Mouse (Mus musculus) intestine, embryonic 16.5 days (tissue): Measurements from ENCODE around the gene Duxf3. TPM values are rescaled to one million over a fixed set of nuclear protein-coding genes. Genes with fewer than 3 reads are reported as not detected.
"Not testable (repeated sequence)": the region's sequence is repeated elsewhere in the genome, so short reads cannot be mapped to it uniquely, and the experiment has no call there.

Experiments
- ATAC-seq: fragments of 200-750 bp; cut with Nextera tagmentation; 2 replicates; pipeline ENCODE4 v1.8.0; 2017; ENCODE audit warnings: moderate TSS enrichment, moderate library complexity
- H3K27ac ChIP-seq: fragments of 300-500 bp; sonication (generic); 2 replicates; pipeline ENCODE4 v1.5.1; 2014; ENCODE audit warnings: mild to moderate bottlenecking, low read length
- H3K27me3 ChIP-seq: fragments of 300-500 bp; sonication (generic); replicated peaks from 2 replicates; pipeline ENCODE4 v1.6.1; 2014; ENCODE audit warnings: low read length, control low read depth, mixed read lengths; ENCODE audit not compliant: control insufficient read depth, insufficient read depth
- H3K36me3 ChIP-seq: fragments of 300-500 bp; sonication (generic); 2 replicates; pipeline ENCODE4 v1.6.1; 2014; ENCODE audit warnings: low read length, control low read depth; ENCODE audit not compliant: control insufficient read depth, insufficient read depth
- H3K4me1 ChIP-seq: fragments of 300-500 bp; sonication (generic); 2 replicates; pipeline ENCODE4 v1.6.1; 2014; ENCODE audit warnings: low read length, control low read depth, mixed read lengths; ENCODE audit not compliant: control insufficient read depth, insufficient read depth
- H3K4me2 ChIP-seq: fragments of 300-500 bp; sonication (generic); 2 replicates; pipeline ENCODE4 v1.6.1; 2014; ENCODE audit warnings: low read depth, low read length, control low read depth
- H3K4me3 ChIP-seq: fragments of 300-500 bp; sonication (generic); 2 replicates; pipeline ENCODE4 v1.5.1; 2014; ENCODE audit warnings: mild to moderate bottlenecking, low read length
- H3K9ac ChIP-seq: fragments of 300-500 bp; sonication (generic); 2 replicates; pipeline ENCODE4 v1.6.1; 2014; ENCODE audit warnings: low read depth, low read length
- H3K9me3 ChIP-seq: fragments of 300-500 bp; sonication (generic); 2 replicates; pipeline ENCODE4 v1.6.1; 2016; ENCODE audit warnings: low read length, control low read depth; ENCODE audit not compliant: control insufficient read depth
- WGBS: fragments of 180-500 bp; shearing (Covaris S2); extraction: QIAGEN DNeasy Blood & Tissue Kit; methylation state at CpG from one replicate; pipeline ENCODE4 v1.1.7; 2014; 5-methylcytosine and 5-hydroxymethylcytosine counted together
- polyA plus RNA-seq: library from polyadenylated mRNA; unstranded; fragments of >200 nt; fragmentation: Nextera tagmentation; extraction: Ambion mirVana; gene quantifications from 2 replicates; pipeline ENCODE4 v1.2.1, GENCODE M21; 2015

The Duxf3 gene
- polyA plus RNA-seq, 1 experiment from 2014 or later: not detected

- not testable (repeated sequence) for H3K9me3 ChIP-seq, H3K9ac ChIP-seq, H3K4me3 ChIP-seq, H3K4me1 ChIP-seq, H3K27me3 ChIP-seq, H3K4me2 ChIP-seq, H3K36me3 ChIP-seq, ATAC-seq, H3K27ac ChIP-seq
- 84% methylated on average over 29 of the region's 31 CpGs for WGBS
These were observed 8.3 kb downstream of the Duxf3 start for GRCm38 (mm10) chr10:58223972-58224805.

DNA sequence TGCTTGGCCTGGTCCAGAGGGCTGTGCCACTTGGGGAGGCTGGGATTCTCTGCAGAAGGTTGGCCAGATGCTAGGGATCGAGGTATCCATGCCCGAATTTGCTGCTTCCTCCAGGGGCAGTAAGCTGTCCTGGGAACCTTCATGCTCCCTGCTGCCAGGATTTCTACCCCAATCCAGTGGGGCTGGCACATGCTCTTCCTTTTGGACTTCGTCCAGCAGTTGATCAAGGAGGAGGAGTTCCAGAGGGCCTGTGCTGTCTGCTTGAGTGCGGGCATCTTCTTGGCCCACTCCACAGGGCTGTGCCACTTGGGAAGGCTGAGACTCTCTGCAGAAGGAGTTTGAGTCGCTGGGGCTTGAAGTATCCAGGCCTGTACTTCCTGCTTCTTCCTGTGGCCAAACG is 9.3 kb downstream of the Duxf3 start:
- not testable (repeated sequence) for H3K27me3 ChIP-seq, ATAC-seq, H3K4me2 ChIP-seq, H3K4me1 ChIP-seq, H3K9me3 ChIP-seq, H3K9ac ChIP-seq, H3K27ac ChIP-seq, H3K36me3 ChIP-seq, H3K4me3 ChIP-seq
- 86% methylated on average over 3 of the region's 6 CpGs for WGBS

DNA sequence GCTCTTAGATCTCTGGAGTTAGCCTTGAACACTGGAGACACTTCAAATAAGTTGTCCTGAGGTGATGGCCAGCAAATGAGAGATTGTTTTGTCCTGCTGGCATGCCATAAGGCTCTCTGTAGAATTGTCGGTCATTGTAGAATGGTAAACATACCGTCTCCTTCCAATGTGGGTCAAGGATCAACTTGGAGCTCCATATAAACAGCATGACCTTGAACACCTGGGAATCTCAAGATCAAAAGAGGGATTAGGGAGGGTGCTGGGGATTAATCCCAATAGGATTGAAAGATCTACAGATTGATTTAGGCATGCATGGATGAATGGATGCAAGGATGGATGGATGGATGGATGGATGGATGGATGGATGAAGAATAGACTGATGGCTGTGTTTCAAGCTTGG is 10.9 kb downstream of the Duxf3 start:
- 87% methylated on average over 2 of the region's 2 CpGs for WGBS
- H3K27me3 ChIP-seq, H3K4me3 ChIP-seq, H3K4me2 ChIP-seq, H3K27ac ChIP-seq, H3K4me1 ChIP-seq, ATAC-seq, H3K36me3 ChIP-seq, H3K9ac ChIP-seq, H3K9me3 ChIP-seq: not testable (repeated sequence)

DNA sequence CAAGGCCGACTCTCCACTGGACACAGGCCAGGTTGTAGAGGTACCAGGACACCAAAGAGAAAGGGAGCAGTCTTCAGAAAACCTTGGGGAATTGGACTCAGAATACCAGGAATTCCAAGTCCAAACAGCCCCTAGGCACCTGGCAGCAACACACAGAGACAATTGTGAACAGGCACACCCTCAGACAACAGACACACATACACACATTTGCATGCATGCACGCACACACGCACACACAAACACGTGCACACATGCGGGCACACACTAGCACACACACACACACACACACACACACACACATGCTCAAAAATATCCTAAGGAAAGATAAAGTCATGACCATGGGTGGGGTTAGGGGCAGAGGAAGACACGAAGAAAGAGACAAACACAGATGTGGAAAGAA is 11.7 kb downstream of the Duxf3 start:
- no peaks in the 10 kb centered on the region for H3K36me3 ChIP-seq
- no peaks in the 10 kb centered on the region; the same call in 1 of the 2 replicates for H3K9me3 ChIP-seq
- no peak overlapping the region for H3K4me2 ChIP-seq
- no peaks in the 10 kb centered on the region for H3K4me1 ChIP-seq
- ATAC-seq: no peak
- H3K4me3 ChIP-seq: no peak overlapping the region
- H3K9ac ChIP-seq: no peak overlapping the region
- WGBS: 84% methylated on average over 6 of the region's 6 CpGs
- H3K27ac ChIP-seq: no peak overlapping the region
- H3K27me3 ChIP-seq: no peaks in the 10 kb centered on the region

DNA sequence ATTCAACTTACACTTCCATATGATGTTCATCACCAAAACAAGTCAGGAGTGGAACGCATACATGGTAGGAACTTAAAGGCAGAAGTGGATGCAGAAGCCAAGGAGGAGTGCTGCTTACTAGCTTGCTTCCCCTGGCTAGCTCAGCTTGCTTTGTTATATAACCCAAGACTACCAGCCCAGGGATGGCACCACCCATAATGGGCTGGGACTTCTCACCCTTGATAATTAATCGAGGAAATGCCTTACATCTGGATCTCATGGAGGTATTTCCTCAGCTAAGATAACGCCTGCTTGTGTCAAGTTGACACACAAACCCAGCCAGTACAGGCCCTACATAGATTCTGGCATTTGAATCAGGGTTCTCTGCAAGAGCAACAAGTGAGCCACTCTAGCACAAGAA is 15.1 kb downstream of the Duxf3 start:
- Histone ChIP-seq H3K4me2 (no peak overlapping the region), H3K9me3 (no peaks in the 10 kb centered on the region), H3K4me3 (no peak overlapping the region), H3K27me3 (no peaks in the 10 kb centered on the region), H3K27ac (no peak overlapping the region), H3K36me3 (no peaks in the 10 kb centered on the region), H3K9ac (no peak overlapping the region), H3K4me1 (no peaks in the 10 kb centered on the region)
- ATAC-seq: no peak
- 77% methylated on average over 3 of the region's 3 CpGs for WGBS

- no peak overlapping the region for H3K4me2 ChIP-seq
- ATAC-seq: no peak
- H3K4me3 ChIP-seq: no peak overlapping the region
- no peak overlapping the region for H3K27ac ChIP-seq
- no peaks in the 10 kb centered on the region for H3K4me1 ChIP-seq
- H3K36me3 ChIP-seq: no peaks in the 10 kb centered on the region
- WGBS: 79% methylated on average over 1 of the region's 1 CpGs
- H3K27me3 ChIP-seq: no peaks in the 10 kb centered on the region
- no peaks in the 10 kb centered on the region for H3K9me3 ChIP-seq
- no peak overlapping the region for H3K9ac ChIP-seq
These were observed 17.1 kb downstream of the Duxf3 start for GRCm38 (mm10) chr10:58215353-58215752.

GRCm38 (mm10) chr10:58214934-58215333 is 17.5 kb downstream of the Duxf3 start:
- ATAC-seq: no peak
- Histone ChIP-seq H3K4me3 (no peak overlapping the region), H3K36me3 (no peaks in the 10 kb centered on the region), H3K9me3 (no peaks in the 10 kb centered on the region), H3K4me1 (no peaks in the 10 kb centered on the region), H3K9ac (no peak overlapping the region), H3K27ac (no peak overlapping the region), H3K4me2 (no peak overlapping the region), H3K27me3 (no peaks in the 10 kb centered on the region)
- WGBS: 78% methylated on average over 5 of the region's 5 CpGs

DNA sequence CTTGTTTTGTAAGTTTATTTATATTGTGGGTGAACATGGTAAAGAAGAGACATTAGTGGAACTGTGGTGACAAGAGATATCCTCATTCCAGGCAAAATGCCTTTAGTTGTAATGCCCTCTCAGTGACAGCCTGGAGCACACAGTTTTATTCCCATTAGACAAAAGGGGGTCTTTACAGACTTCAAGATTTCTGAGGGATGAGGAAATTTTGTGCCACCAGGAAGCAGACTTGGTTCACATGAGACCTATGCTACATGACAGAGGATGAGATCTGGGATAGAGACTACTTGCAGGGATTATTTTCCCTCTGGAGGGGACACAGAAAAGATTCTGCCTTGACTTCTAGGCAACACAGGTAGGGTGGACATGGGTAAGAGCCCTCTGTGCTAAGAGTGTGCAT is 18.0 kb downstream of the Duxf3 start:
- Histone ChIP-seq H3K4me3 (no peak overlapping the region), H3K36me3 (no peaks in the 10 kb centered on the region), H3K27ac (no peak overlapping the region), H3K4me1 (no peaks in the 10 kb centered on the region), H3K4me2 (no peak overlapping the region), H3K9ac (no peak overlapping the region), H3K9me3 (no peaks in the 10 kb centered on the region), H3K27me3 (no peaks in the 10 kb centered on the region)
- no peak for ATAC-seq

- Histone ChIP-seq H3K27ac (no peak overlapping the region), H3K4me3 (no peak overlapping the region), H3K9ac (no peak overlapping the region), H3K4me1 (no peaks in the 10 kb centered on the region), H3K36me3 (no peaks in the 10 kb centered on the region), H3K4me2 (no peak overlapping the region), H3K9me3 (no peaks in the 10 kb centered on the region), H3K27me3 (no peaks in the 10 kb centered on the region)
- ATAC-seq: no peak
- 81% methylated on average over 7 of the region's 7 CpGs for WGBS
These were observed 20.2 kb downstream of the Duxf3 start for GRCm38 (mm10) chr10:58212230-58212629.

DNA sequence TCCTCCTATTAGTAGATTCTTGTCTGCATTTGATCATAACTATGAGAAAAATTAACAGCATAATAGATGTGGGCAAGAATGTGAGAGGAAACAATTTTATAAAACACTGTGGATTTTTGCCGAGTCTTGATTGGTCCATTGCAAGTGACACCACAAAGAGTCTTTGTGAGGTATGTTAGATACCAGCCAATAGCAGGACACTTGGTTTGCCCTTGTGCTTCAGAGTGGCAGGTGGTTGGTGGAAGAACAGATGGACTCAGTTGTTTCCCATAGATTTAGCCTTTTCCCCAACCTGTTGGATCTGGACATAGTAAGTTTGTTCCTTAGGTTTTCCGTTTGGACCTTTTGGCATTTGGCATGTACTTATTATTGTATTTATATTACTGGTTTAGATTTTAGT is 21.3 kb downstream of the Duxf3 start:
- 92% methylated on average over 2 of the region's 2 CpGs for WGBS
- Histone ChIP-seq H3K27ac (no peak overlapping the region), H3K36me3 (no peaks in the 10 kb centered on the region), H3K9ac (no peak overlapping the region), H3K4me3 (no peak overlapping the region), H3K4me1 (no peaks in the 10 kb centered on the region), H3K27me3 (no peaks in the 10 kb centered on the region), H3K9me3 (no peaks in the 10 kb centered on the region), H3K4me2 (no peak overlapping the region)
- no peak for ATAC-seq
